Mouse (Mus musculus) T-helper 2 cell (primary cell): ENCODE data around the gene Atf6b.

Source experiments
- in situ Hi-C: fragments of 300-600 bp; cut with MboI, MseI; formaldehyde crosslinking; loops from one replicate; pipeline ENCODE4 v1.15.1; 2025; ENCODE audit warnings: high pct_unique_total_duplicates

Atf6b gene

GRCm38 (mm10) chr17:34648141-34648890 lies 1.4 kb downstream of the Atf6b start:
- in situ Hi-C loops: no loop called here

GRCm38 (mm10) chr17:34649106-34649864 lies 2.3 kb downstream of the Atf6b start:
- in situ Hi-C loops: no loop called here

GRCm38 (mm10) chr17:34650781-34651180 lies 3.8 kb downstream of the Atf6b start:
- in situ Hi-C loops: no loop called here

- in situ Hi-C loops: no loop called here
Measured at GRCm38 (mm10) chr17:34651507-34652221, 4.7 kb downstream of the Atf6b start.

- in situ Hi-C loops: no loop called here
Measured at GRCm38 (mm10) chr17:34652546-34652945, 5.6 kb downstream of the Atf6b start.

- in situ Hi-C loops: no loop called here
Measured at GRCm38 (mm10) chr17:34652985-34653384, 6.0 kb downstream of the Atf6b start.

GRCm38 (mm10) chr17:34653746-34654285 lies 6.9 kb downstream of the Atf6b start:
- in situ Hi-C loops: no loop called here

- in situ Hi-C loops: no loop called here
Measured at GRCm38 (mm10) chr17:34654392-34654791, 7.4 kb downstream of the Atf6b start.

- in situ Hi-C loops: no loop called here
Measured at GRCm38 (mm10) chr17:34655160-34655559, 8.2 kb downstream of the Atf6b start.

- in situ Hi-C loops: no loop called here
Measured at GRCm38 (mm10) chr17:34655581-34655991, 8.6 kb downstream of the Atf6b start.

- in situ Hi-C loops: no loop called here
Measured at GRCm38 (mm10) chr17:34656666-34657065, 9.7 kb downstream of the Atf6b start.

- in situ Hi-C loops: no loop called here
Measured at GRCm38 (mm10) chr17:34657271-34657670, 10.3 kb downstream of the Atf6b start.

GRCm38 (mm10) chr17:34658145-34658544 lies 11.2 kb downstream of the Atf6b start:
- in situ Hi-C loops: no loop called here

GRCm38 (mm10) chr17:34658591-34658990 lies 11.6 kb downstream of the Atf6b start:
- in situ Hi-C loops: no loop called here

GRCm38 (mm10) chr17:34659181-34659896 lies 12.4 kb downstream of the Atf6b start:
- in situ Hi-C loops: no loop called here

GRCm38 (mm10) chr17:34659897-34660214 lies 12.9 kb downstream of the Atf6b start:
- in situ Hi-C loops: no loop called here

- in situ Hi-C loops: no loop called here
Measured at GRCm38 (mm10) chr17:34660259-34660820, 13.4 kb downstream of the Atf6b start.

GRCm38 (mm10) chr17:34661121-34661591 lies 14.2 kb downstream of the Atf6b start:
- in situ Hi-C loops: no loop called here

- in situ Hi-C loops: no loop called here
Measured at GRCm38 (mm10) chr17:34662468-34662867, 15.5 kb downstream of the Atf6b start.

GRCm38 (mm10) chr17:34662978-34663377 lies 16.0 kb downstream of the Atf6b start:
- in situ Hi-C loops: no loop called here

- in situ Hi-C loops: no loop called here
Measured at GRCm38 (mm10) chr17:34663558-34663957, 16.6 kb downstream of the Atf6b start.
